Mouse (Mus musculus): Measurements from ENCODE around the gene Kcnb1. TPM values are rescaled to one million over a fixed set of nuclear protein-coding genes. Genes with fewer than 3 reads are reported as not detected.
A peak's percentile ranks its signal among the peaks of the same experiment; 100 is the strongest.

Gene Kcnb1
- polyA plus RNA-seq, 1 experiment from 2014 or later = 1.1 TPM

- Histone ChIP-seq H3K27ac (ENCODE audit: low read length) (no peak overlapping the region), H3K4me1 (ENCODE audit: control insufficient read depth, insufficient read depth, low read length) (peaks cover 12% of the 10 kb centered on the region), H3K4me3 (ENCODE audit: low read length) (no peak overlapping the region), H3K9ac (ENCODE audit: low read depth, low read length) (no peak overlapping the region), H3K27me3 (replicated peaks; ENCODE audit: control insufficient read depth, insufficient read depth, low read length) (no peaks in the 10 kb centered on the region), H3K36me3 (ENCODE audit: control insufficient read depth, insufficient read depth, low read length) (no peaks in the 10 kb centered on the region), H3K9me3 (ENCODE audit: control insufficient read depth, low read length) (no peaks in the 10 kb centered on the region), H3K4me2 (ENCODE audit: low read depth, low read length) (no peak overlapping the region)
- WGBS = 85% methylated on average over 5 of the region's 5 CpGs
- no peak for ATAC-seq
These were observed 115.4 kb downstream of the Kcnb1 start for GRCm38 (mm10) chr2:167074587-167074986.

GRCm38 (mm10) chr2:167071641-167072601, 118.0 kb downstream of the Kcnb1 start:
- H3K27ac ChIP-seq (ENCODE audit: low read length) = peak overlapping the region; percentile 46
- H3K9me3 ChIP-seq (ENCODE audit: control insufficient read depth, low read length) = no peaks in the 10 kb centered on the region
- H3K27me3 ChIP-seq (replicated peaks; ENCODE audit: control insufficient read depth, insufficient read depth, low read length) = no peaks in the 10 kb centered on the region
- no peaks in the 10 kb centered on the region for H3K36me3 ChIP-seq (ENCODE audit: control insufficient read depth, insufficient read depth, low read length)
- 6% methylated on average over 22 of the region's 22 CpGs for WGBS
- peak; percentile 91 for ATAC-seq
- H3K9ac ChIP-seq (ENCODE audit: low read depth, low read length) = peak overlapping the region; percentile 63
- peak overlapping the region; percentile 52 for H3K4me3 ChIP-seq (ENCODE audit: low read length)
- H3K4me1 ChIP-seq (ENCODE audit: control insufficient read depth, insufficient read depth, low read length) = peaks cover 6% of the 10 kb centered on the region
- H3K4me2 ChIP-seq (ENCODE audit: low read depth, low read length) = peak overlapping the region; percentile 66

GRCm38 (mm10) chr2:167071266-167071640, 118.7 kb downstream of the Kcnb1 start:
- WGBS = 11% methylated on average over 12 of the region's 12 CpGs
- peak overlapping the region; percentile 46 for H3K27ac ChIP-seq (ENCODE audit: low read length)
- ATAC-seq = no peak
- peak overlapping the region; percentile 63 for H3K9ac ChIP-seq (ENCODE audit: low read depth, low read length)
- H3K27me3 ChIP-seq (replicated peaks; ENCODE audit: control insufficient read depth, insufficient read depth, low read length) = no peaks in the 10 kb centered on the region
- H3K4me2 ChIP-seq (ENCODE audit: low read depth, low read length) = peak overlapping the region; percentile 66
- H3K4me1 ChIP-seq (ENCODE audit: control insufficient read depth, insufficient read depth, low read length) = peaks cover 6% of the 10 kb centered on the region
- no peaks in the 10 kb centered on the region for H3K9me3 ChIP-seq (ENCODE audit: control insufficient read depth, low read length)
- H3K36me3 ChIP-seq (ENCODE audit: control insufficient read depth, insufficient read depth, low read length) = no peaks in the 10 kb centered on the region
- peak overlapping the region; percentile 52 for H3K4me3 ChIP-seq (ENCODE audit: low read length)

- WGBS = 56% methylated on average over 6 of the region's 6 CpGs
- peaks cover 11% of the 10 kb centered on the region for H3K4me1 ChIP-seq (ENCODE audit: control insufficient read depth, insufficient read depth, low read length)
- H3K4me2 ChIP-seq (ENCODE audit: low read depth, low read length) = no peak overlapping the region
- ATAC-seq = no peak
- H3K4me3 ChIP-seq (ENCODE audit: low read length) = no peak overlapping the region
- no peak overlapping the region for H3K27ac ChIP-seq (ENCODE audit: low read length)
- H3K36me3 ChIP-seq (ENCODE audit: control insufficient read depth, insufficient read depth, low read length) = peaks cover 5% of the 10 kb centered on the region; the same call in 1 of the 2 replicates
- no peaks in the 10 kb centered on the region for H3K27me3 ChIP-seq (replicated peaks; ENCODE audit: control insufficient read depth, insufficient read depth, low read length)
- no peaks in the 10 kb centered on the region for H3K9me3 ChIP-seq (ENCODE audit: control insufficient read depth, low read length)
- H3K9ac ChIP-seq (ENCODE audit: low read depth, low read length) = no peak overlapping the region
These were observed 119.6 kb downstream of the Kcnb1 start for GRCm38 (mm10) chr2:167070341-167070740.

- 40% methylated on average over 6 of the region's 6 CpGs for WGBS
These were observed 122.4 kb downstream of the Kcnb1 start for GRCm38 (mm10) chr2:167067575-167067974.

GRCm38 (mm10) chr2:167066528-167067516, 123.1 kb downstream of the Kcnb1 start:
- ATAC-seq = no peak

More at GRCm38 (mm10) chr2:167067575-167067974, 122.4 kb downstream of the Kcnb1 start:
- Histone ChIP-seq H3K36me3 (ENCODE audit: control insufficient read depth, insufficient read depth, low read length) (peaks cover 5% of the 10 kb centered on the region; the same call in 1 of the 2 replicates), H3K4me1 (ENCODE audit: control insufficient read depth, insufficient read depth, low read length) (peaks cover 12% of the 10 kb centered on the region), H3K9ac (ENCODE audit: low read depth, low read length) (no peak overlapping the region), H3K4me3 (ENCODE audit: low read length) (no peak overlapping the region), H3K9me3 (ENCODE audit: control insufficient read depth, low read length) (no peaks in the 10 kb centered on the region), H3K27ac (ENCODE audit: low read length) (peak overlapping the region; percentile 67), H3K4me2 (ENCODE audit: low read depth, low read length) (no peak overlapping the region), H3K27me3 (replicated peaks; ENCODE audit: control insufficient read depth, insufficient read depth, low read length) (no peaks in the 10 kb centered on the region)
- ATAC-seq = no peak

GRCm38 (mm10) chr2:167066031-167066430, 123.9 kb downstream of the Kcnb1 start:
- Histone ChIP-seq H3K4me3 (ENCODE audit: low read length) (no peak overlapping the region), H3K36me3 (ENCODE audit: control insufficient read depth, insufficient read depth, low read length) (peaks cover 5% of the 10 kb centered on the region; the same call in 1 of the 2 replicates), H3K27me3 (replicated peaks; ENCODE audit: control insufficient read depth, insufficient read depth, low read length) (no peaks in the 10 kb centered on the region), H3K9ac (ENCODE audit: low read depth, low read length) (no peak overlapping the region), H3K4me2 (ENCODE audit: low read depth, low read length) (no peak overlapping the region), H3K4me1 (ENCODE audit: control insufficient read depth, insufficient read depth, low read length) (peaks cover 17% of the 10 kb centered on the region), H3K9me3 (ENCODE audit: control insufficient read depth, low read length) (no peaks in the 10 kb centered on the region), H3K27ac (ENCODE audit: low read length) (peak overlapping the region; percentile 29; the same call in 1 of the 2 replicates)
- ATAC-seq = no peak
- 50% methylated on average over 1 of the region's 1 CpGs for WGBS

More at GRCm38 (mm10) chr2:167066528-167067516, 123.1 kb downstream of the Kcnb1 start:
- Histone ChIP-seq H3K9ac (ENCODE audit: low read depth, low read length) (no peak overlapping the region), H3K27ac (ENCODE audit: low read length) (no peak overlapping the region; the same call in 1 of the 2 replicates), H3K9me3 (ENCODE audit: control insufficient read depth, low read length) (no peaks in the 10 kb centered on the region), H3K36me3 (ENCODE audit: control insufficient read depth, insufficient read depth, low read length) (peaks cover 5% of the 10 kb centered on the region; the same call in 1 of the 2 replicates), H3K4me2 (ENCODE audit: low read depth, low read length) (no peak overlapping the region), H3K4me3 (ENCODE audit: low read length) (no peak overlapping the region), H3K4me1 (ENCODE audit: control insufficient read depth, insufficient read depth, low read length) (peaks cover 13% of the 10 kb centered on the region), H3K27me3 (replicated peaks; ENCODE audit: control insufficient read depth, insufficient read depth, low read length) (no peaks in the 10 kb centered on the region)
- 24% methylated on average over 6 of the region's 6 CpGs for WGBS

GRCm38 (mm10) chr2:167064601-167065295, 125.2 kb downstream of the Kcnb1 start:
- 15% methylated on average over 9 of the region's 9 CpGs for WGBS
- Histone ChIP-seq H3K9ac (ENCODE audit: low read depth, low read length) (peak overlapping the region; percentile 45), H3K27ac (ENCODE audit: low read length) (peak overlapping the region; percentile 29), H3K27me3 (replicated peaks; ENCODE audit: control insufficient read depth, insufficient read depth, low read length) (no peaks in the 10 kb centered on the region), H3K4me1 (ENCODE audit: control insufficient read depth, insufficient read depth, low read length) (peaks cover 22% of the 10 kb centered on the region), H3K4me2 (ENCODE audit: low read depth, low read length) (peak overlapping the region; percentile 76), H3K36me3 (ENCODE audit: control insufficient read depth, insufficient read depth, low read length) (peaks cover 5% of the 10 kb centered on the region; the same call in 1 of the 2 replicates), H3K9me3 (ENCODE audit: control insufficient read depth, low read length) (no peaks in the 10 kb centered on the region), H3K4me3 (ENCODE audit: low read length) (peak overlapping the region; percentile 81)
- no peak for ATAC-seq

Measured in intestine, embryonic 16.5 days (tissue).